Mouse (Mus musculus): ENCODE measurements around the gene Jarid2. TPM values are rescaled to one million over a fixed set of nuclear protein-coding genes. Genes with fewer than 3 reads are reported as not detected.

Gene Jarid2
- polyA plus RNA-seq, 1 experiment from 2014 or later, result 39.8 TPM

DNA sequence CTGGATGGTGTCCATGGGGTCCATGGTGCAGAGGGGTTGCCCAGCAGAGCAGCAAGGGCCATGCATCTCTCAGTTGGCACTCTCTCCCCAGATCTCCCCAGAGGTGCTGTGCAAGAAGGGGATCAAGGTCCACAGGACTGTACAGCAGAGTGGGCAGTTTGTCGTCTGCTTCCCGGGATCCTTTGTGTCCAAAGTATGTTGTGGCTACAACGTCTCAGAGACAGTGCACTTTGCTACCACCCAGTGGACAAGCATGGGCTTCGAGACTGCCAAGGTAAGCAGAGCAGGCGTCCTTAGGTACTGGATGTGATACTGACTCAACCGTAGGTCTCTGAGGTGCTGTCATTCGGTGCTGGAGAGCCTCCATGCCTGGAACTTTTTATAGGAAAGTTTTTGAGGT, 184.3 kb downstream of the Jarid2 start:
- H3K36me3 ChIP-seq, result peaks cover 95% of the 10 kb centered on the region
- 0 out of 2 replicates have a peak, but pooled peaks have one; percentile 25 for ATAC-seq (replicated peaks; ENCODE audit: low FRiP score)
- WGBS, result 63% methylated on average over 7 of the region's 7 CpGs

DNA sequence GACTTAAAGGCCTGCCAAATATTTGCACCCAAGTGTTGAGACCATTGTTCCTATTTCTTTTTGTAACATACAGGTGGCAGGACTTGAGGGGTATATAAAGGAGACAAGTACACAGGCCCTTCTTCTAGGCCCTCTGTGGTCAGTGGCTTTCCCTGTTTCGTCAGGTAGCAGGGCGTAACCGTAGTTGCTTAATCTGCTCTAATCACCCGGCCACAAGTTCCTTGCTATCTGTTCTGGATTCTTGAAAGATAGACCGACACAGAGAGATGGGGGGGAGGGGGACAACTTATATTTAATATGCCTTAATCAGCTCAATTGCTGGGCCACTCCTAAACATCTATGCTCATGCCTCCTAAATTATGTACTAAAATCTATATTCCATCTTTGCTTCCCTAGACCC, 186.1 kb downstream of the Jarid2 start:
- H3K4me3 ChIP-seq (replicated peaks), result no peak overlapping the region
- ATAC-seq (replicated peaks; ENCODE audit: low FRiP score), result no peak
- WGBS, result 94% methylated on average over 5 of the region's 5 CpGs
- H3K36me3 ChIP-seq, result peaks cover 98% of the 10 kb centered on the region
- no peak overlapping the region for H3K27ac ChIP-seq
- H3K9ac ChIP-seq, result no peak overlapping the region
- no peak overlapping the region for H3K4me2 ChIP-seq
- H3K9me3 ChIP-seq (replicated peaks), result no peaks in the 10 kb centered on the region
- H3K4me1 ChIP-seq, result peaks cover 5% of the 10 kb centered on the region; the same call in 1 of the 2 replicates
- H3K27me3 ChIP-seq, result no peaks in the 10 kb centered on the region

More for the DNA sequence above, 184.3 kb downstream of the Jarid2 start:
- peaks cover 7% of the 10 kb centered on the region for H3K4me1 ChIP-seq
- no peak overlapping the region for H3K4me2 ChIP-seq
- no peak overlapping the region for H3K9ac ChIP-seq
- no peaks in the 10 kb centered on the region for H3K27me3 ChIP-seq
- H3K27ac ChIP-seq, result no peak overlapping the region
- no peaks in the 10 kb centered on the region for H3K9me3 ChIP-seq (replicated peaks)
- no peak overlapping the region for H3K4me3 ChIP-seq (replicated peaks)

GRCm38 (mm10) chr13:44915945-44916344, 186.7 kb downstream of the Jarid2 start:
- H3K27me3 ChIP-seq, result no peaks in the 10 kb centered on the region
- H3K36me3 ChIP-seq, result peaks cover 98% of the 10 kb centered on the region
- no peak for ATAC-seq (replicated peaks; ENCODE audit: low FRiP score)
- no peak overlapping the region for H3K27ac ChIP-seq
- WGBS, result 62% methylated on average over 4 of the region's 4 CpGs
- no peak overlapping the region for H3K9ac ChIP-seq
- no peak overlapping the region for H3K4me3 ChIP-seq (replicated peaks)
- no peak overlapping the region for H3K4me2 ChIP-seq
- peaks cover 5% of the 10 kb centered on the region; the same call in 1 of the 2 replicates for H3K4me1 ChIP-seq
- no peaks in the 10 kb centered on the region for H3K9me3 ChIP-seq (replicated peaks)

DNA sequence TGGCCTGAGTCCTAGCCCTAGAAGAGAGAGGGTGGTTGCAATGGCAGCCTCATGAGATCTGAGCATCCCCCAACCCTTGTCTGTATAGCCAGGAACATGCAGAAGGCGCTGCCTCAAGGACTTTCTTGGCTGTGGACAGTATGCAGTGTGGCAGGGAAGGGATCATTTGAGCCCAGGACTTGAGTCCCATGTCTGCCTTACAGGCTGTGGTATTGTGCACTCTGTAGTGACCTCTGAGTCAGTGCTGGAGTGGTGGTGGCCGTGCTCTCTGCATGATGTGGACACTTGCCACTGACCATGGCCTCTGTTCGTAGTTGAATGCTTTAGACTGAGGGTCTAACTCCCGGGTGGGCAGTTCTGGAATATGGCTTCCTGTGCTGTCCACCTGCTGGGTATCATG, 187.9 kb downstream of the Jarid2 start:
- Histone ChIP-seq H3K36me3 (peaks cover 100% of the 10 kb centered on the region), H3K9me3 (replicated peaks) (no peaks in the 10 kb centered on the region), H3K27me3 (no peaks in the 10 kb centered on the region), H3K4me2 (no peak overlapping the region), H3K9ac (no peak overlapping the region), H3K27ac (no peak overlapping the region), H3K4me3 (replicated peaks) (no peak overlapping the region), H3K4me1 (peaks cover 8% of the 10 kb centered on the region; the same call in 1 of the 2 replicates)
- no peak for ATAC-seq (replicated peaks; ENCODE audit: low FRiP score)
- WGBS, result 94% methylated on average over 4 of the region's 4 CpGs

GRCm38 (mm10) chr13:44918269-44918668, 189.0 kb downstream of the Jarid2 start:
- no peak for ATAC-seq (replicated peaks; ENCODE audit: low FRiP score)
- WGBS, result 94% methylated on average over 2 of the region's 2 CpGs

DNA sequence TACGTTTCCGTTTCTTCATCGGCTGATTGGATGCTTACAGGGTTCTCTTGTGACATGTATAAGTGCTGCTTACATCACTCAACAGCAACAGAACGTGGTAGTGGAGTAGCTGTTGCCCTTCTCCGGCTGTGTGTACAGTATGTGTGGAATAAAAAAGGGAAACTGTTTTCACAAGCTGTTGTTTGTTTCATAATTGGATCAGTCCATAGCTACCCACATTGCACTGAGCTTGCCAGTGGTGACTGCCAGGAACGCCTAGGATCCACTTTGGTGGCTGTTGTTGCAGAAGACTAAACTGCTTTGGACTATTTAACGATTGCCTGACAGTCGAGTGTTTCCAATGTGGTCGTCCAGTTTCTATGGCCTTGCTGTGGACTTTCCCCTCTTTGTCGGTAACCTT, 191.8 kb downstream of the Jarid2 start:
- no peak overlapping the region for H3K4me2 ChIP-seq
- no peak overlapping the region for H3K9ac ChIP-seq
- H3K4me3 ChIP-seq (replicated peaks), result no peak overlapping the region
- H3K4me1 ChIP-seq, result 0 out of 2 replicates have a peak, but pooled peaks cover 3% of the 10 kb centered on the region
- whole genome bisulfite sequencing, result 50% methylated on average over 10 of the region's 10 CpGs
- H3K27me3 ChIP-seq, result no peaks in the 10 kb centered on the region
- ATAC-seq (replicated peaks; ENCODE audit: low FRiP score), result no peak
- H3K9me3 ChIP-seq (replicated peaks), result no peaks in the 10 kb centered on the region
- H3K36me3 ChIP-seq, result peaks cover 100% of the 10 kb centered on the region
- H3K27ac ChIP-seq, result no peak overlapping the region

More at GRCm38 (mm10) chr13:44918269-44918668, 189.0 kb downstream of the Jarid2 start:
- Histone ChIP-seq H3K27me3 (no peaks in the 10 kb centered on the region), H3K9ac (no peak overlapping the region), H3K4me3 (replicated peaks) (no peak overlapping the region), H3K9me3 (replicated peaks) (no peaks in the 10 kb centered on the region), H3K27ac (no peak overlapping the region), H3K4me1 (0 out of 2 replicates have a peak, but pooled peaks cover 3% of the 10 kb centered on the region), H3K4me2 (no peak overlapping the region), H3K36me3 (peaks cover 100% of the 10 kb centered on the region)

- Histone ChIP-seq H3K9ac (no peak overlapping the region), H3K27ac (no peak overlapping the region), H3K4me2 (no peak overlapping the region), H3K27me3 (no peaks in the 10 kb centered on the region), H3K4me1 (0 out of 2 replicates have a peak, but pooled peaks cover 3% of the 10 kb centered on the region), H3K4me3 (replicated peaks) (no peak overlapping the region), H3K9me3 (replicated peaks) (no peaks in the 10 kb centered on the region), H3K36me3 (peaks cover 97% of the 10 kb centered on the region)
- no peak for ATAC-seq (replicated peaks; ENCODE audit: low FRiP score)
- WGBS, result 83% methylated on average over 5 of the region's 5 CpGs
These were observed 192.4 kb downstream of the Jarid2 start for GRCm38 (mm10) chr13:44921721-44922120.

- Histone ChIP-seq H3K4me3 (replicated peaks) (no peak overlapping the region), H3K27ac (no peak overlapping the region), H3K9ac (no peak overlapping the region), H3K27me3 (no peaks in the 10 kb centered on the region), H3K9me3 (replicated peaks) (no peaks in the 10 kb centered on the region), H3K4me1 (0 out of 2 replicates have a peak, but pooled peaks cover 3% of the 10 kb centered on the region), H3K4me2 (no peak overlapping the region), H3K36me3 (peaks cover 82% of the 10 kb centered on the region)
- no peak for ATAC-seq (replicated peaks; ENCODE audit: low FRiP score)
- 94% methylated on average over 3 of the region's 3 CpGs for WGBS
These were observed 194.8 kb downstream of the Jarid2 start for GRCm38 (mm10) chr13:44924042-44924441.

GRCm38 (mm10) chr13:44925173-44925572, 195.9 kb downstream of the Jarid2 start:
- ATAC-seq (replicated peaks; ENCODE audit: low FRiP score), result no peak
- H3K27ac ChIP-seq, result no peak overlapping the region
- no peak overlapping the region for H3K4me3 ChIP-seq (replicated peaks)
- no peak overlapping the region for H3K9ac ChIP-seq
- H3K36me3 ChIP-seq, result peaks cover 72% of the 10 kb centered on the region
- H3K27me3 ChIP-seq, result no peaks in the 10 kb centered on the region
- no peak overlapping the region for H3K4me2 ChIP-seq
- H3K4me1 ChIP-seq, result 0 out of 2 replicates have a peak, but pooled peaks cover 3% of the 10 kb centered on the region
- 89% methylated on average over 2 of the region's 2 CpGs for WGBS
- H3K9me3 ChIP-seq (replicated peaks), result no peaks in the 10 kb centered on the region

GRCm38 (mm10) chr13:44926311-44926710, 197.0 kb downstream of the Jarid2 start:
- no peaks in the 10 kb centered on the region for H3K27me3 ChIP-seq
- H3K4me1 ChIP-seq, result 0 out of 2 replicates have a peak, but pooled peaks cover 3% of the 10 kb centered on the region
- no peak overlapping the region for H3K9ac ChIP-seq
- no peak overlapping the region for H3K4me3 ChIP-seq (replicated peaks)
- H3K9me3 ChIP-seq (replicated peaks), result no peaks in the 10 kb centered on the region
- H3K36me3 ChIP-seq, result peaks cover 67% of the 10 kb centered on the region
- no peak overlapping the region for H3K4me2 ChIP-seq
- ATAC-seq (replicated peaks; ENCODE audit: low FRiP score), result no peak
- no peak overlapping the region for H3K27ac ChIP-seq
- WGBS, result 72% methylated on average over 2 of the region's 2 CpGs

DNA sequence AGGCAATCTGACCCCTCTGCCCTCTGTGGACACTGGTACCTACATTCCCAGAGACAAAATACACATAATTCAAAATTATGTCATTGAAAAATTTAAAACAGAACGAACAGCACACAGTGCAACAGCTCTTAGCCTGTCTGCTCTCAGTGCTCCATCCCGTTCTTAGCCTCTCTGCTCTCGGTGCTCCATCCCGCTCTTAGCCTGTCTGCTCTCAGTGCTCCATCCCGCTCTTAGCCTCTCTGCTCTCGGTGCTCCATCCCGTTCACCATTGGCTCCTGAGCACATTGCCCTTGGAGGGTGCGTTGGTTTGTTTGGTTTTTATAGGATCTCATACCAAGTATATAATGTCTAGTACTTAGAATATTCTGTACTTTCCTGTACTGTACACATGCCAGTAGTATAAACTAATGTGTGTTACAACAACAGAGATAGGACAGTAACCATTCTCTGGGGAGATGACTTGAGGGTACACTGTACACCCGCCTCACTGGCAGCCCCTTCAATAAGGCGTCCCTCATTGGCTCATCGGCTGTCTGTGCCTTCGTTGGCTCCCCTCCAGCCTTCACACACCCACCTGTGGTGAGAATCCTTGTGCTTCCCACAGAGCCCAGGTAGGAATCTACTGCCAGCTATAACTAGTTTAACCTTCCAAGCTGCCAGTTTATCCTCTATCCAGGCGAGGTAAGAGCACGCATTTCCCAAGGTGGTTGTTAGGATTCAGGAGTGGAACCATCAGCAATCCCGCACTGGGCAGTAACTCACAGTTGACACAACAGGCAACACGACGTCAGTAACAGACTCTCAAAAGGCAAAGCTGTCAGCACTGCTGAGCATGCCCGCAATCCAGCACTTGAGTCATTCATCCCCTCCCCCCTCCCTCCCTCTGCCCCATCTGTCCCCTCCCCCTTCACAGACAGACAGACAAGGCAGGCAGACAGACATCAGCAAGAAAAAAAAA, 203.3 kb downstream of the Jarid2 start:
- 73% methylated on average over 18 of the region's 18 CpGs for WGBS

DNA sequence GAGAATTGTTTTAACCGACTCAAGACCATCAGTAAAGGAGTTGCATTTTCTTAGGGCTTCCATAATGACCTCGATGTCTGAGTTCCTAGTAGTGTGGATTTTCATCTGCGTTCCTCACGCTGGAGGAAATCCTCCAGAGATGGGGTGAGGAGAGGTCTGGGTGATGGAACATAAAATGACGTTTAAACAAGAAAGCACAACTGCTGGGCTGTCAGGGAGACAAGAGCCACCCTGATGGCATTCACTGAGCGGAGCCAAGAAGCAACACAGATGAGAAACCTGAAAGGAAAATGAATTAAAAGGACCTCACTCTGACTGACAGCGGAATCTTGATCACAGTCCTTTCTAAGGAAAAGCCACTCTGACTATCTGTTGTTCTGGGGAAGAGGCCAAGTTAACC, 204.3 kb downstream of the Jarid2 start:
- 56% methylated on average over 7 of the region's 7 CpGs for WGBS

More for the DNA sequence above, 203.3 kb downstream of the Jarid2 start:
- Histone ChIP-seq H3K9me3 (replicated peaks) (no peaks in the 10 kb centered on the region), H3K27ac (no peak overlapping the region), H3K4me3 (replicated peaks) (no peak overlapping the region), H3K27me3 (no peaks in the 10 kb centered on the region), H3K36me3 (peaks cover 15% of the 10 kb centered on the region; the same call in 1 of the 2 replicates), H3K9ac (no peak overlapping the region), H3K4me1 (0 out of 2 replicates have a peak, but pooled peaks cover 11% of the 10 kb centered on the region), H3K4me2 (no peak overlapping the region)
- no peak for ATAC-seq (replicated peaks; ENCODE audit: low FRiP score)

More for the DNA sequence above, 204.3 kb downstream of the Jarid2 start:
- Histone ChIP-seq H3K4me3 (replicated peaks) (no peak overlapping the region), H3K27me3 (no peaks in the 10 kb centered on the region), H3K27ac (no peak overlapping the region), H3K4me2 (no peak overlapping the region), H3K9ac (no peak overlapping the region), H3K36me3 (peaks cover 7% of the 10 kb centered on the region; the same call in 1 of the 2 replicates), H3K9me3 (replicated peaks) (no peaks in the 10 kb centered on the region), H3K4me1 (0 out of 2 replicates have a peak, but pooled peaks cover 14% of the 10 kb centered on the region)
- no peak for ATAC-seq (replicated peaks; ENCODE audit: low FRiP score)
